Mouse (Mus musculus) cerebellum, adult 9-11 months (tissue): ENCODE data around the gene Vipr2.

Experiments used
- DNase-seq: peaks from one replicate; pipeline ENCODE4 v3.0.0; 2022

Vipr2 gene

GRCm38 (mm10) chr12:116077074-116077854, at the start of gene Vipr2:
Gene Vipr2 (plus strand): TSS chr12:116077726.
- DNase-seq, result peak; percentile 66

- no peak for DNase-seq
These were observed 49.4 kb upstream of the Vipr2 start for GRCm38 (mm10) chr12:116028095-116028494.

GRCm38 (mm10) chr12:116035346-116035745, 42.2 kb upstream of the Vipr2 start:
- DNase-seq, result no peak

GRCm38 (mm10) chr12:116044785-116045184, 32.7 kb upstream of the Vipr2 start:
- DNase-seq, result no peak

GRCm38 (mm10) chr12:116047440-116048377, 29.8 kb upstream of the Vipr2 start, which contains the start of gene Zfp386:
Gene Zfp386 (plus strand): TSS chr12:116047724.
- DNase-seq, result peak; percentile 97

GRCm38 (mm10) chr12:116048766-116049165, 28.8 kb upstream of the Vipr2 start:
- no peak for DNase-seq

- no peak for DNase-seq
These were observed 28.3 kb upstream of the Vipr2 start for GRCm38 (mm10) chr12:116049236-116049635.

- no peak for DNase-seq
These were observed 27.8 kb upstream of the Vipr2 start for GRCm38 (mm10) chr12:116049701-116050100.

GRCm38 (mm10) chr12:116054342-116054741, 23.2 kb upstream of the Vipr2 start:
- DNase-seq, result no peak

- no peak for DNase-seq
These were observed 21.4 kb upstream of the Vipr2 start for GRCm38 (mm10) chr12:116056112-116056511.

- no peak for DNase-seq
These were observed 15.8 kb upstream of the Vipr2 start for GRCm38 (mm10) chr12:116061561-116062193.

- DNase-seq, result no peak
These were observed 15.3 kb upstream of the Vipr2 start for GRCm38 (mm10) chr12:116062194-116062583.

- DNase-seq, result no peak
These were observed 14.5 kb upstream of the Vipr2 start for GRCm38 (mm10) chr12:116063020-116063419.

GRCm38 (mm10) chr12:116071023-116071422, 6.5 kb upstream of the Vipr2 start:
- peak; percentile 76 for DNase-seq

GRCm38 (mm10) chr12:116077855-116078366, 385 bp downstream of the Vipr2 start:
- DNase-seq, result no peak

- no peak for DNase-seq
These were observed 5.6 kb downstream of the Vipr2 start for GRCm38 (mm10) chr12:116083125-116083524.

GRCm38 (mm10) chr12:116084294-116084693, 6.8 kb downstream of the Vipr2 start:
- no peak for DNase-seq

- DNase-seq, result no peak
These were observed 9.6 kb downstream of the Vipr2 start for GRCm38 (mm10) chr12:116086951-116087600.

- DNase-seq, result peak; percentile 87
These were observed 12.3 kb downstream of the Vipr2 start for GRCm38 (mm10) chr12:116089836-116090235.

GRCm38 (mm10) chr12:116094765-116095555, 17.4 kb downstream of the Vipr2 start:
- no peak for DNase-seq

GRCm38 (mm10) chr12:116096361-116096904, 18.9 kb downstream of the Vipr2 start:
- DNase-seq, result no peak
